Mouse (Mus musculus) C2C12 (cell line): ENCODE data around the gene Lpp. TPM values are rescaled to one million over a fixed set of nuclear protein-coding genes. Genes with fewer than 3 reads are reported as not detected.

Experiments used
- H3K27me3 ChIP-seq: one replicate; pipeline ENCODE4 v1.6.1; 2011; ENCODE audit not compliant: control insufficient read depth, insufficient read depth, insufficient read length
- H3K36me3 ChIP-seq: one replicate; pipeline ENCODE4 v1.6.1; 2011; ENCODE audit not compliant: control insufficient read depth, insufficient read depth
- H3K4me3 ChIP-seq: one replicate; pipeline ENCODE4 v1.5.1; 2011; ENCODE audit warnings: mild to moderate bottlenecking, control low read depth; ENCODE audit not compliant: poor library complexity, insufficient read depth, severe bottlenecking
- H3K79me2 ChIP-seq: one replicate; pipeline ENCODE4 v1.6.1; 2011; ENCODE audit not compliant: control insufficient read depth, insufficient read depth
- H3K79me3 ChIP-seq: one replicate; pipeline ENCODE4 v1.6.1; 2011; ENCODE audit warnings: low read depth, control low read depth
- H3ac ChIP-seq: one replicate; pipeline ENCODE3; 2011; ENCODE audit warnings: low read depth; ENCODE audit not compliant: control insufficient read depth, insufficient read length
- CEBPB ChIP-seq: IDR thresholded peaks from one replicate; pipeline ENCODE4 v1.6.1; 2011; ENCODE audit warnings: low read depth, mild to moderate bottlenecking, control low read depth, moderate library complexity
- CTCF ChIP-seq: IDR thresholded peaks from one replicate; pipeline ENCODE4 v1.5.1; 2011; ENCODE audit not compliant: control insufficient read depth, insufficient read depth, insufficient read length
- FOSL1 ChIP-seq: IDR thresholded peaks from one replicate; pipeline ENCODE4 v1.8.0; 2011; ENCODE audit warnings: mild to moderate bottlenecking, low read length; ENCODE audit not compliant: poor library complexity, insufficient read depth, severe bottlenecking
- MAX ChIP-seq: IDR thresholded peaks from one replicate; pipeline ENCODE4 v1.6.1; 2011; ENCODE audit warnings: mild to moderate bottlenecking, control low read depth
- MYOD1 ChIP-seq: IDR thresholded peaks from one replicate; pipeline ENCODE4 v1.6.1; 2011; ENCODE audit warnings: low read depth; ENCODE audit not compliant: control insufficient read depth, insufficient read length
- MYOG ChIP-seq: IDR thresholded peaks from one replicate; pipeline ENCODE4 v1.6.1; 2011; ENCODE audit not compliant: control insufficient read depth, insufficient read length; ENCODE audit errors: extremely low read depth
- USF1 ChIP-seq: IDR thresholded peaks from one replicate; pipeline ENCODE4 v1.6.1; 2011; ENCODE audit warnings: low read depth, mild to moderate bottlenecking, control low read depth, moderate library complexity
- polyA plus RNA-seq: library from polyadenylated mRNA; unstranded; fragments of >200 nt; fragmentation: generic; extraction: Trizol; gene quantifications from one replicate; pipeline ENCODE4 v1.2.1, GENCODE M21; 2012; ENCODE audit warnings: missing spikeins

Gene Lpp
- polyA plus RNA-seq, 1 experiment, result 9.6 TPM

DNA sequence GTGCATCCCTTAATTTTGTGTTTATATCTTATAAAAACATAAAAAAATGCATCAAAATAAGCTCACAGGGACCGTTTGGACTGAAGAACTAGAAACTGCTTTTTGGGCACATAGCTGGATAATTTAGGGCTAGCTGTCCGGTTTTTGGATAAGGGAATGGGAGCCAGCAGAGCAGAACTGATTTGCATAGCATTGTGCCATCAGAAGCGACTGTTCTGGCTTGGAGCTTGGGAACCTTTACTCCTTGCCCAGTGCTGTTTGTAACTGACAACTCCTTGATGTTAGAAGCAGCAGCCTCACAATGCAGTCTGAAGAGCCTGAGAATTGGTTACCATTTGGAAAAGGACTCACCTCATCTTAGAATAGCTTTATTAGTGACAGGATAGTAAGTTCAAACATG, 52.2 kb downstream of the Lpp start:
- Histone ChIP-seq H3K79me2 (peaks cover 68% of the 10 kb centered on the region), H3K79me3 (peaks cover 26% of the 10 kb centered on the region), H3K4me3 (no peak overlapping the region), H3K36me3 (peaks cover 22% of the 10 kb centered on the region), H3ac (peak overlapping the region; percentile 33), H3K27me3 (no peaks in the 10 kb centered on the region)
- TF ChIP-seq CTCF (no peak), USF1 (no peak), FOSL1 (no peak), MAX (no peak), CEBPB (no peak), MYOD1 (no peak), MYOG (no peak)

DNA sequence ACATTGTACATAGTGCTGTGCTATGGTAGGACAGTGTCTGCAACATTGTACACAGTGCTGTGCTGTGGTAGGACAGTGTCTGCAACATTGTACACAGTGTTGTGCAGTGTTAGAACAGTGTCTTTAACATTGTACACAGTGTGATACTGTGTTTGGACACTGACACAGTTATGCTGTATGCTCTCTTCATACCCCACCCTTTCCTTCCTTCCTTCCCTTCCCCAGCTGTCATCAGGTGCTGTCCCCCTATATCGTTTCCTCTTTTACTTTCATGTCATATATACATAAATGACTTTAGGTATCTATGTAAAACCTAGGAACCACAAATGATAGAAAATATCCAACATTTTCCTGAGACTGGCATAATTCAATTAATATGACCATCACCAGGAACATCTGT, 53.1 kb downstream of the Lpp start:
- H3ac ChIP-seq, result no peak overlapping the region
- TF ChIP-seq FOSL1 (no peak), CTCF (no peak), MYOD1 (no peak), USF1 (no peak)
- no peak overlapping the region for H3K4me3 ChIP-seq
- peaks cover 30% of the 10 kb centered on the region for H3K79me3 ChIP-seq
- no peaks in the 10 kb centered on the region for H3K27me3 ChIP-seq
- peaks cover 69% of the 10 kb centered on the region for H3K79me2 ChIP-seq
- H3K36me3 ChIP-seq, result peaks cover 22% of the 10 kb centered on the region

DNA sequence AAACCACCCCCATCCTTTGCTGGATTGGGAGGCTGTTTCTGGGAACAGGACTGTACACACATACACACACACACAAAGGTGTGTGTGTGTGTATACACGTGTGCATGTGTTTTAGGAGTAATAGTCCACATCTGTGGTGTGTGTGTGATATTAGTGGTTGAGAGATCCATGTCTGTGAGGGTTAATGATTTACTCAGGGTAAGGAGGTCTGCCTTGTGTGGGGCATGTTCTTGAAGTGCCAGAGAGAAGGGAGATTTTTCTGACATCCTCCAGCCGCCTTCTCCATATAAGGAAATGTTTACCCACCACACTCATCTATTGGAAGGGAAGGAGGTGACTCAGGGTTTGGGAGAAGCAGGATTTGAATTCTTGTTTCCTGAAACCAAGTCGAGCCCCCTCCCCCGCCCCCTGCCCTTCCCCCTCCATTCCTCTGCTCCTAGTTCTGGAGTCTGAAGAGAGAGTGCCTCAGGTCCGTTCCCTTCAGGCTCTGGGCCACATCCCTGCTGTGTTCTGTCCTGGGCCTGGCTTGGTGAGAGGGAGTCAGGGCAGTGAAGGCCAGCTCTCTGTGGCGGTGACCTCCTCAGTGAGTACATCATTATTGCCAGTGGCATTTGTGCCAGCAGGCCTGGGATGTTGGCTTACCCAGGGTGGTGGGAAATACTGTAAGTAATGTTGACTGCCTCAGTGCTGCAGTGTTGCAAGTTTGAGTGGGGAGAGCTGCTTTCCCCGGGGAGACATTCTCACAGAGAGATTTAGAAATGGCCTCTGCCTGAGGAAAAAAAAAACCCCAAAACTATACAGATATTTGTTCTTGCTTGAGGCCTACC, 54.6 kb downstream of the Lpp start:
- H3K79me2 ChIP-seq, result peaks cover 69% of the 10 kb centered on the region
- H3K27me3 ChIP-seq, result no peaks in the 10 kb centered on the region
- H3ac ChIP-seq, result peak overlapping the region; percentile 79
- peaks cover 42% of the 10 kb centered on the region for H3K79me3 ChIP-seq
- no peak for TF ChIP-seq MYOD1
- no peak for TF ChIP-seq CEBPB
- TF ChIP-seq CTCF, result no peak
- no peak for TF ChIP-seq MYOG
- TF ChIP-seq MAX, result no peak
- TF ChIP-seq FOSL1, result no peak
- no peak for TF ChIP-seq USF1
- H3K4me3 ChIP-seq, result peak overlapping the region; percentile 23
- peaks cover 22% of the 10 kb centered on the region for H3K36me3 ChIP-seq

DNA sequence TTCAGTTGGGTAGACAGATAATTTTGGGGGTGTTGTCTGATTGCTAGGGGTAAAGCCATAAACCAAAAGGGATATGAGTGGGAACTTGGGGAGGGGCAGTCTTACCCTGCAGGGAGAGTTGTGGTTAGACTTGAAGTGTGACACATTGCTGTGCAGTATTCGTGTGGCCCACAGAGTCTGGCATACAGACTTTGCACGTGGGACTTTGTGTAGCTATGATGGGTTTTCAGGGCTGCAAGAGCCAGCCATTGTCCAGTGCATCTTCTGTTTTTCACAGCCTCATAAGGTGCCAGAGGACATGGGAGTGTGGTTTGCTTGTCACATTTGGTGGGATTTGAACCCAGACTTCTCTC, 55.2 kb downstream of the Lpp start:
- H3K79me2 ChIP-seq, result peaks cover 70% of the 10 kb centered on the region
- peaks cover 22% of the 10 kb centered on the region for H3K36me3 ChIP-seq
- TF ChIP-seq MYOG (no peak), MAX (peak; percentile 83)
- no peaks in the 10 kb centered on the region for H3K27me3 ChIP-seq
- peak overlapping the region; percentile 43 for H3ac ChIP-seq
- peak overlapping the region; percentile 23 for H3K4me3 ChIP-seq
- peaks cover 47% of the 10 kb centered on the region for H3K79me3 ChIP-seq

DNA sequence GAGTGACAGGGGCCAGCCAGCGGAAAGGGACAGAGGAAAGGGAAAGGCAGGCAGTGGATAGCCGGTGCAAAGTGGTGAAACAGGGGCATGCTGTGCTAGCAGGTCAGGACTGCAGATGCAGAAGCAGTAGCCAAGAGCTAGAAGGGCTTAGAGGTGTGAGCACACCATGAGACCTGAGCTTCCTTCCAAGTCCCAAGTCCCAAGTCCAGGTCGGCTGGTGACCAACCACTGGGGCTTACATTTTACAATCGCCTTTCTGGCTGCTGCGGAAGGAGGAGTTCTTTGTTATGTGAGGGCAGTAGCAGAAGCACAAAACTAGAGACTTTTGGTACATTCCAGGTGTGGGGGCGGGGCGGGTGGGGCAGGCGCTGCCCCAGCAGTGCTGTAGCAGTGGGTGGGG, 56.5 kb downstream of the Lpp start:
- Histone ChIP-seq H3K36me3 (peaks cover 18% of the 10 kb centered on the region), H3K79me3 (peaks cover 55% of the 10 kb centered on the region), H3ac (peak overlapping the region; percentile 58), H3K27me3 (no peaks in the 10 kb centered on the region), H3K79me2 (peaks cover 77% of the 10 kb centered on the region), H3K4me3 (no peak overlapping the region)
- TF ChIP-seq MYOD1 (no peak), FOSL1 (no peak), MAX (no peak), CEBPB (no peak), USF1 (no peak), CTCF (no peak), MYOG (no peak)

DNA sequence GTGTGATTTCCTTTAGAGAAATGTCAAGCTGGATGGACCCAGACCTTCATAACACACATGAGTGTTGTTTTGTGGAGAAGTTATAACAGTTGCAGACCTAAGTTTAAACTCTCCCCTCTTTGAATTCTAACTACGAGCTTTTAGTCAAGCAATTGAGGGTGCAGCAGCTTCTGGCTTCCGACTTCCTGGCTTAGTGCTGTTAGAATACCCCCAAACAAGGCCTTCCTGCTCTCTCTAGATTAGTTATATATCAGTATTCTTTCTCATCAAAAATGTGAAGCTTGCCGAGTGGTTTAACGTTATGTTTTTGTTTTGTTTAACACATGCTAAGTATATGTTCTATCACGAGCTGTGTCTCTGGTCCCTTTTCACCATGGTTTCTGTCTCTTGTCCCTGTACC, 56.9 kb downstream of the Lpp start:
- Histone ChIP-seq H3K4me3 (no peak overlapping the region), H3K79me2 (peaks cover 80% of the 10 kb centered on the region), H3K27me3 (no peaks in the 10 kb centered on the region), H3K36me3 (peaks cover 19% of the 10 kb centered on the region), H3K79me3 (peaks cover 60% of the 10 kb centered on the region), H3ac (no peak overlapping the region)
- no peak for TF ChIP-seq CEBPB

DNA sequence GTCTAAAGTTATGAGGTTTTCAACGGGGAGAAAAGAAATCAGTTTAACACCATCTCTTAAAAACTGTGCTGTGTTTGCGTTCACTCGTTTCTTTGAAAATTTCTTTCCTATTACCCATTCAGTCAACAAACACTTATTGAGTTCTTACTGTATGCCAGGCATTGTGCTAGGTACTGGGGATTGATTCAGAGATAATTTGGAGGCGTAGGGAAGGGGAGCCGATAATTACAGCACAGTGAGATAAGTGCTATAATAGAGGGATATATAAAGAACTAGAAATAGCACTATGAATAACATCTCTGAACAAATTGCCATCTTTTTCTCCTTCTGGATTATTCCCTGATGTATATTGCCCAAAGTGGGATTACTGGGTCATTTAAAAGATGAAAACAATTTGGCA, 57.8 kb downstream of the Lpp start:
- H3K4me3 ChIP-seq, result no peak overlapping the region
- H3ac ChIP-seq, result no peak overlapping the region
- H3K36me3 ChIP-seq, result peaks cover 19% of the 10 kb centered on the region
- TF ChIP-seq MYOD1 (no peak), FOSL1 (no peak), CTCF (no peak), USF1 (no peak), CEBPB (no peak), MAX (no peak), MYOG (no peak)
- peaks cover 81% of the 10 kb centered on the region for H3K79me2 ChIP-seq
- peaks cover 65% of the 10 kb centered on the region for H3K79me3 ChIP-seq
- no peaks in the 10 kb centered on the region for H3K27me3 ChIP-seq
